Mouse (Mus musculus): ENCODE measurements around the gene Trnt1. TPM values are rescaled to one million over a fixed set of nuclear protein-coding genes. Genes with fewer than 3 reads are reported as not detected.

The Trnt1 gene
- polyA plus RNA-seq, 1 experiment from 2014 or later, result 59.9 TPM

GRCm38 (mm10) chr6:106745673-106746394 lies 23.1 kb upstream of the Trnt1 start:
- Histone ChIP-seq H3K4me3 (replicated peaks; ENCODE audit: low read length) (no peak overlapping the region), H3K9ac (ENCODE audit: low read length) (no peak overlapping the region), H3K9me3 (replicated peaks; ENCODE audit: control insufficient read depth, low read length) (no peaks in the 10 kb centered on the region), H3K36me3 (ENCODE audit: control insufficient read depth, insufficient read depth, low read length) (no peaks in the 10 kb centered on the region), H3K27ac (ENCODE audit: low read length) (no peak overlapping the region), H3K4me2 (ENCODE audit: low read depth, low read length) (no peak overlapping the region), H3K27me3 (ENCODE audit: control insufficient read depth, insufficient read depth, low read length) (no peaks in the 10 kb centered on the region), H3K4me1 (ENCODE audit: control insufficient read depth, insufficient read depth, low read length) (no peaks in the 10 kb centered on the region)
- ATAC-seq (ENCODE audit: insufficient read depth, low FRiP score), result no peak
- 63% methylated on average over 7 of the region's 7 CpGs for WGBS

DNA sequence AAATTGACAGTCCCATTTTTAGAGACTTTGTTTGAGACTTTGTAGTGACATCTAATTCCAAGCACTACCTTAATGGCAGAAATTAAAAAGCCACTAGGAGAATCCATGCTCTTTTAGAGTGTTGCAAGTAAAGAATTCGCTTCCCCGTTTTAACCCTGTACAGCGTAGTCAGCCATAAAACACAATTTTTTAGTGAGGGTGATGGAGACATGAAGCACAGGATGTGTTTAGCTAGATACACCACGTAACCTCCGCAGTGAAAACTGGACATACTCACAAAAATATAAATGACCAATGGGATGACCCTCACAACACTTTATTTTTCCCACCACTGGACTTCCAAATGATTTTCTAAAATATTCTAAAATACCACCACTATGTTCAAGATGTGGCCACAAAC lies 21.7 kb upstream of the Trnt1 start:
- H3K27ac ChIP-seq (ENCODE audit: low read length), result no peak overlapping the region
- H3K27me3 ChIP-seq (ENCODE audit: control insufficient read depth, insufficient read depth, low read length), result no peaks in the 10 kb centered on the region
- no peak for ATAC-seq (ENCODE audit: insufficient read depth, low FRiP score)
- H3K36me3 ChIP-seq (ENCODE audit: control insufficient read depth, insufficient read depth, low read length), result no peaks in the 10 kb centered on the region
- H3K4me1 ChIP-seq (ENCODE audit: control insufficient read depth, insufficient read depth, low read length), result no peaks in the 10 kb centered on the region
- H3K9me3 ChIP-seq (replicated peaks; ENCODE audit: control insufficient read depth, low read length), result no peaks in the 10 kb centered on the region
- no peak overlapping the region for H3K4me3 ChIP-seq (replicated peaks; ENCODE audit: low read length)
- H3K9ac ChIP-seq (ENCODE audit: low read length), result no peak overlapping the region
- 93% methylated on average over 5 of the region's 5 CpGs for WGBS
- no peak overlapping the region for H3K4me2 ChIP-seq (ENCODE audit: low read depth, low read length)

DNA sequence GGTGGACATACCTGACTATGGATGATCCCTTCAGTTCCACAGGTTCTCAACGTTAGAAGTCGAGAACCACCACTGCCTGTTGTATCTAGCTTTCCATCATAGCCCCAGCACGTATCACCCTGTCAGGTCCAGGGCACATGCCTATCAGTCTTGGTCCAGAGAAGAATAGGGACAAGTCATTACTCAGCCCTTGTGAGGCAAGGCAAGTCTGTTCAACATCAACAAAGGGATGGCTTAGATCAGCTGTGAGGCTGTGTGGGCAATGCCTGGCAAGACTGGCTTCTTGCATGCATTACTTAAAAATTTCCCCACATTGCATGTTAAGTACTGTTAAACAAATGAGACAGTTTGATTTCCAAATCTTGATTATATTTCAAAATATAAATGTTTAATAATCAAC lies 21.1 kb upstream of the Trnt1 start:
- Histone ChIP-seq H3K9ac (ENCODE audit: low read length) (no peak overlapping the region), H3K4me2 (ENCODE audit: low read depth, low read length) (no peak overlapping the region), H3K9me3 (replicated peaks; ENCODE audit: control insufficient read depth, low read length) (no peaks in the 10 kb centered on the region), H3K27ac (ENCODE audit: low read length) (no peak overlapping the region), H3K4me1 (ENCODE audit: control insufficient read depth, insufficient read depth, low read length) (no peaks in the 10 kb centered on the region), H3K27me3 (ENCODE audit: control insufficient read depth, insufficient read depth, low read length) (no peaks in the 10 kb centered on the region), H3K36me3 (ENCODE audit: control insufficient read depth, insufficient read depth, low read length) (no peaks in the 10 kb centered on the region), H3K4me3 (replicated peaks; ENCODE audit: low read length) (no peak overlapping the region)
- 66% methylated on average over 3 of the region's 3 CpGs for WGBS
- no peak for ATAC-seq (ENCODE audit: insufficient read depth, low FRiP score)

GRCm38 (mm10) chr6:106748887-106749388 lies 20.0 kb upstream of the Trnt1 start, which contains the start of gene Il5ra:
TSS of gene Il5ra (minus strand) at chr6:106749037.
- H3K4me1 ChIP-seq (ENCODE audit: control insufficient read depth, insufficient read depth, low read length), result no peaks in the 10 kb centered on the region
- no peaks in the 10 kb centered on the region for H3K27me3 ChIP-seq (ENCODE audit: control insufficient read depth, insufficient read depth, low read length)
- H3K27ac ChIP-seq (ENCODE audit: low read length), result no peak within 1 kb of the TSS
- no peak within 1 kb of the TSS for H3K4me2 ChIP-seq (ENCODE audit: low read depth, low read length)
- no peak for ATAC-seq (ENCODE audit: insufficient read depth, low FRiP score)
- H3K9me3 ChIP-seq (replicated peaks; ENCODE audit: control insufficient read depth, low read length), result no peaks in the 10 kb centered on the region
- no peak within 1 kb of the TSS for H3K4me3 ChIP-seq (replicated peaks; ENCODE audit: low read length)
- no peak within 1 kb of the TSS for H3K9ac ChIP-seq (ENCODE audit: low read length)
- 46% methylated on average over 6 of the region's 6 CpGs for WGBS
- no peaks in the 10 kb centered on the region for H3K36me3 ChIP-seq (ENCODE audit: control insufficient read depth, insufficient read depth, low read length)

GRCm38 (mm10) chr6:106750291-106750690 lies 18.6 kb upstream of the Trnt1 start:
- H3K9me3 ChIP-seq (replicated peaks; ENCODE audit: control insufficient read depth, low read length), result no peaks in the 10 kb centered on the region
- WGBS, result 70% methylated on average over 7 of the region's 7 CpGs

GRCm38 (mm10) chr6:106758299-106758698 lies 10.6 kb upstream of the Trnt1 start:
- Histone ChIP-seq H3K4me3 (replicated peaks; ENCODE audit: low read length) (no peak overlapping the region), H3K4me2 (ENCODE audit: low read depth, low read length) (no peak overlapping the region), H3K9ac (ENCODE audit: low read length) (no peak overlapping the region), H3K4me1 (ENCODE audit: control insufficient read depth, insufficient read depth, low read length) (no peaks in the 10 kb centered on the region), H3K36me3 (ENCODE audit: control insufficient read depth, insufficient read depth, low read length) (no peaks in the 10 kb centered on the region), H3K9me3 (replicated peaks; ENCODE audit: control insufficient read depth, low read length) (no peaks in the 10 kb centered on the region), H3K27me3 (ENCODE audit: control insufficient read depth, insufficient read depth, low read length) (no peaks in the 10 kb centered on the region), H3K27ac (ENCODE audit: low read length) (no peak overlapping the region)
- WGBS, result 82% methylated on average over 3 of the region's 3 CpGs
- no peak for ATAC-seq (ENCODE audit: insufficient read depth, low FRiP score)

More at GRCm38 (mm10) chr6:106750291-106750690, 18.6 kb upstream of the Trnt1 start:
- no peaks in the 10 kb centered on the region for H3K4me1 ChIP-seq (ENCODE audit: control insufficient read depth, insufficient read depth, low read length)
- no peak overlapping the region for H3K4me2 ChIP-seq (ENCODE audit: low read depth, low read length)
- no peak overlapping the region for H3K27ac ChIP-seq (ENCODE audit: low read length)
- no peaks in the 10 kb centered on the region for H3K27me3 ChIP-seq (ENCODE audit: control insufficient read depth, insufficient read depth, low read length)
- no peak for ATAC-seq (ENCODE audit: insufficient read depth, low FRiP score)
- no peak overlapping the region for H3K4me3 ChIP-seq (replicated peaks; ENCODE audit: low read length)
- no peaks in the 10 kb centered on the region for H3K36me3 ChIP-seq (ENCODE audit: control insufficient read depth, insufficient read depth, low read length)
- no peak overlapping the region for H3K9ac ChIP-seq (ENCODE audit: low read length)

GRCm38 (mm10) chr6:106760473-106761218 lies 8.3 kb upstream of the Trnt1 start:
- Histone ChIP-seq H3K9me3 (replicated peaks; ENCODE audit: control insufficient read depth, low read length) (no peaks in the 10 kb centered on the region), H3K4me3 (replicated peaks; ENCODE audit: low read length) (no peak overlapping the region), H3K27ac (ENCODE audit: low read length) (no peak overlapping the region), H3K4me2 (ENCODE audit: low read depth, low read length) (no peak overlapping the region), H3K27me3 (ENCODE audit: control insufficient read depth, insufficient read depth, low read length) (no peaks in the 10 kb centered on the region), H3K4me1 (ENCODE audit: control insufficient read depth, insufficient read depth, low read length) (no peaks in the 10 kb centered on the region), H3K36me3 (ENCODE audit: control insufficient read depth, insufficient read depth, low read length) (no peaks in the 10 kb centered on the region), H3K9ac (ENCODE audit: low read length) (no peak overlapping the region)
- no peak for ATAC-seq (ENCODE audit: insufficient read depth, low FRiP score)
- WGBS, result 81% methylated on average over 3 of the region's 3 CpGs

GRCm38 (mm10) chr6:106761486-106761885 lies 7.4 kb upstream of the Trnt1 start:
- ATAC-seq (ENCODE audit: insufficient read depth, low FRiP score), result no peak

GRCm38 (mm10) chr6:106765892-106766291 lies 3.0 kb upstream of the Trnt1 start:
- H3K27ac ChIP-seq (ENCODE audit: low read length), result no peak overlapping the region
- no peak overlapping the region for H3K4me2 ChIP-seq (ENCODE audit: low read depth, low read length)
- peaks cover 8% of the 10 kb centered on the region; the same call in 1 of the 2 replicates for H3K4me1 ChIP-seq (ENCODE audit: control insufficient read depth, insufficient read depth, low read length)
- no peaks in the 10 kb centered on the region for H3K36me3 ChIP-seq (ENCODE audit: control insufficient read depth, insufficient read depth, low read length)
- ATAC-seq (ENCODE audit: insufficient read depth, low FRiP score), result no peak
- H3K27me3 ChIP-seq (ENCODE audit: control insufficient read depth, insufficient read depth, low read length), result no peaks in the 10 kb centered on the region
- WGBS, result 73% methylated on average over 1 of the region's 1 CpGs
- H3K9ac ChIP-seq (ENCODE audit: low read length), result no peak overlapping the region
- no peaks in the 10 kb centered on the region for H3K9me3 ChIP-seq (replicated peaks; ENCODE audit: control insufficient read depth, low read length)
- no peak overlapping the region for H3K4me3 ChIP-seq (replicated peaks; ENCODE audit: low read length)

More at GRCm38 (mm10) chr6:106761486-106761885, 7.4 kb upstream of the Trnt1 start:
- Histone ChIP-seq H3K36me3 (ENCODE audit: control insufficient read depth, insufficient read depth, low read length) (no peaks in the 10 kb centered on the region), H3K9me3 (replicated peaks; ENCODE audit: control insufficient read depth, low read length) (no peaks in the 10 kb centered on the region), H3K4me3 (replicated peaks; ENCODE audit: low read length) (no peak overlapping the region), H3K27ac (ENCODE audit: low read length) (no peak overlapping the region), H3K27me3 (ENCODE audit: control insufficient read depth, insufficient read depth, low read length) (no peaks in the 10 kb centered on the region), H3K4me1 (ENCODE audit: control insufficient read depth, insufficient read depth, low read length) (no peaks in the 10 kb centered on the region), H3K9ac (ENCODE audit: low read length) (no peak overlapping the region), H3K4me2 (ENCODE audit: low read depth, low read length) (no peak overlapping the region)
- WGBS, result 82% methylated on average over 1 of the region's 1 CpGs
